Mouse (Mus musculus): ENCODE measurements around the gene 2310030G06Rik. TPM values are rescaled to one million over a fixed set of nuclear protein-coding genes. Genes with fewer than 3 reads are reported as not detected.
A peak's percentile ranks its signal among the peaks of the same experiment; 100 is the strongest.

Gene 2310030G06Rik
- total RNA-seq, 1 experiment: 2.2 TPM

DNA sequence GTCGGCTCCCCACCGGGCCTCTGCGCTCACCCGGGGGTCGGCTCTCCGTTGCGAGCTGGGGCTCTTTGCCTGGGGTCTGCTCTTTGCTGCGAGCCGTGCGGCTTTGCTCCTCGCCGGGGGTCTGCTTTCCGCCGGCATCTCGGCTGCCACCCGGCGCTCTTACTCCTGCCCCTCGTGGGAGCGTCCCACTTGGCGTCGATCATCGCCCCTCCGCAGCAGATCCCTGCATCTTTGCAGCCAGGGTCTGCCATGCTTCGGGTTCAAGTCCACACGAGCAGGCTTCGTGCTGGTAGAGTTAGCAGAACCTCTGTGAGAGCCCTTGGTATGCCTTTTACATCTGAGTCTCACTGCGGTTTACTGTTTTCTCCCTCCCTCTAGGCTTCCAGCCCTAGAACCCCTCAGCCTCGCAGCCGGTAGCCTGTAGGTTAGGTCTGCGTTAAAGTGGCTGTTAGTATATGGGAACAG, 29.4 kb upstream of the 2310030G06Rik start:
- TF ChIP-seq MAFK (IDR thresholded peaks at IDR 0.05; ENCODE audit: insufficient read depth, low read depth, low read length): no peak
- TF ChIP-seq CHD2 (IDR thresholded peaks at IDR 0.05; ENCODE audit: low read depth, low read length): no peak
- TF ChIP-seq ZC3H11A (IDR thresholded peaks at IDR 0.05; ENCODE audit: borderline replicate concordance, low read depth, low read length): no peak
- no peak for TF ChIP-seq ZNF384 (IDR thresholded peaks at IDR 0.05; ENCODE audit: low read depth, low read length)
- no peak for TF ChIP-seq HCFC1 (IDR thresholded peaks at IDR 0.05; ENCODE audit: borderline replicate concordance, insufficient read depth, low read length)
- Histone ChIP-seq H3K36me3 (ENCODE audit: control insufficient read depth, insufficient read depth, low read length, poor library complexity, severe bottlenecking) (peaks cover 4% of the 10 kb centered on the region; the same call in 1 of the 2 replicates), H3K4me1 (ENCODE audit: control insufficient read depth in 2 of 2, insufficient read depth in 2 of 2, low read length in 2 of 2, poor library complexity in 1 of 2) (0 out of 4 replicates have a peak, but pooled peaks cover 0 to 2% of the 10 kb centered on the region in 2 experiments), H3K27ac (ENCODE audit: insufficient read depth, low read depth, low read length, poor library complexity, severe bottlenecking) (no peak overlapping the region), H3K9ac (ENCODE audit: insufficient read depth, low read depth, low read length, poor library complexity, severe bottlenecking) (peak overlapping the region; percentile 88), H3K4me3 (ENCODE audit: insufficient read depth in 1 of 2, low read depth in 1 of 2, low read length in 2 of 2, poor library complexity in 1 of 2, severe bottlenecking in 1 of 2) (peak overlapping the region; percentile 82 to 87), H3K9me3 (ENCODE audit: control insufficient read depth, insufficient read depth, low read depth, low read length) (no peaks in the 10 kb centered on the region)
- no peak for DNase-seq (ENCODE audit: low read depth, low spot score)
- in situ Hi-C loops (cut with MboI; ENCODE audit: low sequenced_read_pairs in 2 of 2, unreplicated experiment in 2 of 2): no loop called here

DNA sequence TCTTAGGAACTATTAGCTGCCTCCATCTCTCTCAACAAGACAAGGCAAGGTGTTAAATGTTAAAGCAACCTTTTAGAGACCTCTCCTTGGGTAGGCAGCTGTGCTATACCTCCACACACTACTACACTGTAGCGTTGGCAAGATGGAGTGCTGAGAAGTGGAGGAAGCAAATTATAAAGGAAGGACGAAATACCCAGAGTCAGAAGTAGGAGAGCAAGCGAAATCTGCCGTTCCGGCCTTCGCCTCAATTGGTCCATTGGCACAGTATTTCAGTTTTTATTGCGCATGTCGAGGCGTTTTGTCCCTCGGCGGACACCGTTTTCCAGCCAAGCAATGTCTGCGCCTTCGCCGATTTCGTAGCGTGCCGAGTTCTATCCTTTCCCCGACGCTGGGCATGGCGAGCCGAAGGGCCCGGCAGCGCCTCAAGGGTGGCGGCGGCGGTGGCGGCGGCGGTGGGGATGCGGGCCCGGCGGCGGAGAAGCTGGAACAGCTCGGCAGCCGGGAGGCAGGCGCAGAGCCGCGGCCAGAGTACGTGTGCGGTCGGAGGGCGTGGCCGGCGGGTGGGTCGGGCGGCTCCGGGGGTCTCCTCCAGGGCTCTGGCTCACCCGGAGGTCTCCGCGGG, 28.8 kb upstream of the 2310030G06Rik start, which contains the start of the genes Alg9 and 1110032A03Rik:
Alg9 (plus strand) TSS at position 29 of the 622 bp plus-strand sequence.
1110032A03Rik (minus strand) TSS at position 530 of the 622 bp plus-strand sequence.
- in situ Hi-C loops (cut with MboI; ENCODE audit: low sequenced_read_pairs in 2 of 2, unreplicated experiment in 2 of 2): no loop called here
- DNase-seq (ENCODE audit: low read depth, low spot score): no peak
- H3K36me3 ChIP-seq (ENCODE audit: control insufficient read depth, insufficient read depth, low read length, poor library complexity, severe bottlenecking): peaks cover 4% of the 10 kb centered on the region; the same call in 1 of the 2 replicates
- H3K9ac ChIP-seq (ENCODE audit: insufficient read depth, low read depth, low read length, poor library complexity, severe bottlenecking): peak within 1 kb of the TSS; percentile 88
- H3K27ac ChIP-seq (ENCODE audit: insufficient read depth, low read depth, low read length, poor library complexity, severe bottlenecking): no peak within 1 kb of the TSS
- TF ChIP-seq ZNF384 (IDR thresholded peaks at IDR 0.05; ENCODE audit: low read depth, low read length) (no peak), HCFC1 (IDR thresholded peaks at IDR 0.05; ENCODE audit: borderline replicate concordance, insufficient read depth, low read length) (no peak), ZC3H11A (IDR thresholded peaks at IDR 0.05; ENCODE audit: borderline replicate concordance, low read depth, low read length) (no peak), MAFK (IDR thresholded peaks at IDR 0.05; ENCODE audit: insufficient read depth, low read depth, low read length) (no peak), CHD2 (IDR thresholded peaks at IDR 0.05; ENCODE audit: low read depth, low read length) (no peak)
- H3K4me1 ChIP-seq (ENCODE audit: control insufficient read depth in 2 of 2, insufficient read depth in 2 of 2, low read length in 2 of 2, poor library complexity in 1 of 2): 0 out of 4 replicates have a peak, but pooled peaks cover 0 to 2% of the 10 kb centered on the region in 2 experiments
- H3K9me3 ChIP-seq (ENCODE audit: control insufficient read depth, insufficient read depth, low read depth, low read length): no peaks in the 10 kb centered on the region
- peak within 1 kb of the TSS; percentile 82 to 87 for H3K4me3 ChIP-seq (ENCODE audit: insufficient read depth in 1 of 2, low read depth in 1 of 2, low read length in 2 of 2, poor library complexity in 1 of 2, severe bottlenecking in 1 of 2)

DNA sequence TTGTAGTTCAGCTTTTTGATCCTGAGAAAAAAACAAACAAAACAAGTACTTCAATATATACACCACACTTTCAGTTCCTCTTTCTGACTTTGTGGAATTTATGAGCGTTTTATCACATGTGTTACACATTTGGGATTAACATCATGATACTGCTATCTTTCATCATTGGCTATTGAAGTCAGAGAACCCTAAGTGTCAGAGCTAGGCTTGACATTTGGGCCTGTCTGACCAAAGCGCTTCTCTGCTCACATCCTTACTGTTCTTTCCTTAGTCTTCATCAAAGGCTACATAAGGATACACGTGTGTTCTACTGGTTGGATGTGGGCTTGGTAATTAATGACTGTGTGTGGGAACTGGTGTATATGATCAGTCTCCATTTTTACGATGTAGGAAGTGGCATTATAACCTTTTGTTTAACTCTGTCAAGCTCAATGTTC, 27.7 kb upstream of the 2310030G06Rik start:
- Histone ChIP-seq H3K4me1 (ENCODE audit: control insufficient read depth in 2 of 2, insufficient read depth in 2 of 2, low read length in 2 of 2, poor library complexity in 1 of 2) (peaks cover 0 to 2% of the 10 kb centered on the region in 2 experiments; a peak in 1 of 4 replicates), H3K9ac (ENCODE audit: insufficient read depth, low read depth, low read length, poor library complexity, severe bottlenecking) (no peak overlapping the region), H3K27ac (ENCODE audit: insufficient read depth, low read depth, low read length, poor library complexity, severe bottlenecking) (no peak overlapping the region), H3K36me3 (ENCODE audit: control insufficient read depth, insufficient read depth, low read length, poor library complexity, severe bottlenecking) (peaks cover 4% of the 10 kb centered on the region; the same call in 1 of the 2 replicates), H3K9me3 (ENCODE audit: control insufficient read depth, insufficient read depth, low read depth, low read length) (no peaks in the 10 kb centered on the region), H3K4me3 (ENCODE audit: insufficient read depth in 1 of 2, low read depth in 1 of 2, low read length in 2 of 2, poor library complexity in 1 of 2, severe bottlenecking in 1 of 2) (no peak overlapping the region)
- no peak for DNase-seq (ENCODE audit: low read depth, low spot score)
- in situ Hi-C loops (cut with MboI; ENCODE audit: low sequenced_read_pairs in 2 of 2, unreplicated experiment in 2 of 2): no loop called here
- TF ChIP-seq MAFK (IDR thresholded peaks at IDR 0.05; ENCODE audit: insufficient read depth, low read depth, low read length): no peak
- TF ChIP-seq ZC3H11A (IDR thresholded peaks at IDR 0.05; ENCODE audit: borderline replicate concordance, low read depth, low read length): no peak
- TF ChIP-seq ZNF384 (IDR thresholded peaks at IDR 0.05; ENCODE audit: low read depth, low read length): no peak
- TF ChIP-seq HCFC1 (IDR thresholded peaks at IDR 0.05; ENCODE audit: borderline replicate concordance, insufficient read depth, low read length): no peak
- TF ChIP-seq CHD2 (IDR thresholded peaks at IDR 0.05; ENCODE audit: low read depth, low read length): no peak

DNA sequence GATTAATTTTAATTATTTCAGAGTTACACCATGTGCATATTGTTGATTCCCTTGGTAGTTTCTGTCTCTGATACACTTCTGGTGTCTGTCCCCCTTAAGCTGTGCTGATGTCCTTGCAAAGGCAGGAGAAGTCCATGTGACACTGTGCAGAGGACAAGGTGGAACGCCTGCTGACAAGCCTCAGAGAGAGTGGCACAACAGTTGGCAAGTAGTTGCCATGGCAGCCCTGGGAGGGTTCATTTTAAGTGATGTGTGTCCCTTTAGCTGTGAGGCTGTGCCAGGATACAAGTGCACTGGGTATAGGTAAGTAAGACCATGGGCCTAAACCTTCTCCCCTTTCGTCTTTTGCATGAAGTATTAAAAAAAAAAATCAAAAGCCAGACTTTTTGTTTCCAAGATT, 23.7 kb upstream of the 2310030G06Rik start:
- Histone ChIP-seq H3K9ac (ENCODE audit: insufficient read depth, low read depth, low read length, poor library complexity, severe bottlenecking) (no peak overlapping the region), H3K36me3 (ENCODE audit: control insufficient read depth, insufficient read depth, low read length, poor library complexity, severe bottlenecking) (0 out of 2 replicates have a peak, but pooled peaks cover 2% of the 10 kb centered on the region), H3K4me3 (ENCODE audit: insufficient read depth in 1 of 2, low read depth in 1 of 2, low read length in 2 of 2, poor library complexity in 1 of 2, severe bottlenecking in 1 of 2) (no peak overlapping the region), H3K9me3 (ENCODE audit: control insufficient read depth, insufficient read depth, low read depth, low read length) (no peaks in the 10 kb centered on the region), H3K4me1 (ENCODE audit: control insufficient read depth in 2 of 2, insufficient read depth in 2 of 2, low read length in 2 of 2, poor library complexity in 1 of 2) (peaks cover 0 to 2% of the 10 kb centered on the region in 2 experiments; a peak in 1 of 4 replicates), H3K27ac (ENCODE audit: insufficient read depth, low read depth, low read length, poor library complexity, severe bottlenecking) (no peak overlapping the region)
- in situ Hi-C loops (cut with MboI; ENCODE audit: low sequenced_read_pairs in 2 of 2, unreplicated experiment in 2 of 2): no loop called here
- TF ChIP-seq ZNF384 (IDR thresholded peaks at IDR 0.05; ENCODE audit: low read depth, low read length): no peak
- TF ChIP-seq CHD2 (IDR thresholded peaks at IDR 0.05; ENCODE audit: low read depth, low read length): no peak
- TF ChIP-seq MAFK (IDR thresholded peaks at IDR 0.05; ENCODE audit: insufficient read depth, low read depth, low read length): no peak
- TF ChIP-seq HCFC1 (IDR thresholded peaks at IDR 0.05; ENCODE audit: borderline replicate concordance, insufficient read depth, low read length): no peak
- no peak for TF ChIP-seq ZC3H11A (IDR thresholded peaks at IDR 0.05; ENCODE audit: borderline replicate concordance, low read depth, low read length)
- no peak for DNase-seq (ENCODE audit: low read depth, low spot score)

Data from ES-E14 (cell line).